Mouse (Mus musculus) layer of hippocampus, postnatal 10 days (tissue): ENCODE data around the gene Pom121l2. TPM values are rescaled to one million over a fixed set of nuclear protein-coding genes. Genes with fewer than 3 reads are reported as not detected.

Source experiments
- DNase-seq, 2 experiments: peaks; one replicate each; pipeline ENCODE4 v3.0.0; 2021; ENCODE audit warnings: low spot score in 2 of 2
- long read RNA-seq: library from polyadenylated mRNA; stranded (forward); transcript quantifications from one replicate; pipeline ENCODE4 v2.0.0, GENCODE M21; 2023
- total RNA-seq, 2 experiments: library from RNA; stranded (reverse); gene quantifications; 2 replicates each; pipeline ENCODE4 v1.2.3; 2021

The Pom121l2 gene
- under 1 TPM; 0.22 to 0.23 TPM for total RNA-seq
- long read RNA-seq, result 0 reads

- peak; percentile 28 to 46 for DNase-seq
Measured at GRCm38 (mm10) chr13:21980981-21981802, at the start of gene Pom121l2. TSS of gene Pom121l2 (plus strand) at chr13:21981194.

GRCm38 (mm10) chr13:21931740-21932139, 49.3 kb upstream of the Pom121l2 start:
- no peak for DNase-seq

GRCm38 (mm10) chr13:21933626-21934548, 47.1 kb upstream of the Pom121l2 start:
- peak in 1 of 2 experiments; percentile 26 for DNase-seq

- DNase-seq, result peak; percentile 54 to 72
Measured at GRCm38 (mm10) chr13:21934982-21935791, 45.8 kb upstream of the Pom121l2 start.

- DNase-seq, result no peak
Measured at GRCm38 (mm10) chr13:21935833-21936232, 45.2 kb upstream of the Pom121l2 start.

- peak in 1 of 2 experiments; percentile 56 for DNase-seq
Measured at GRCm38 (mm10) chr13:21936968-21937367, 44.0 kb upstream of the Pom121l2 start.

GRCm38 (mm10) chr13:21940213-21940612, 40.8 kb upstream of the Pom121l2 start:
- DNase-seq, result peak; percentile 87 to 91

GRCm38 (mm10) chr13:21940811-21941321, 40.1 kb upstream of the Pom121l2 start:
- peak; percentile 75 to 84 for DNase-seq

- no peak for DNase-seq
Measured at GRCm38 (mm10) chr13:21943644-21944043, 37.4 kb upstream of the Pom121l2 start.

GRCm38 (mm10) chr13:21944592-21944925, 36.4 kb upstream of the Pom121l2 start:
- no peak for DNase-seq

GRCm38 (mm10) chr13:21944926-21945740, 35.9 kb upstream of the Pom121l2 start, which contains the start of gene Zfp184:
TSS of gene Zfp184 (plus strand) at chr13:21945094.
- DNase-seq, result peak; percentile 86 to 91

- no peak for DNase-seq
Measured at GRCm38 (mm10) chr13:21969269-21969668, 11.7 kb upstream of the Pom121l2 start.

GRCm38 (mm10) chr13:21969816-21970215, 11.2 kb upstream of the Pom121l2 start:
- DNase-seq, result no peak

- no peak for DNase-seq
Measured at GRCm38 (mm10) chr13:21971641-21972040, 9.4 kb upstream of the Pom121l2 start.

- peak; percentile 92 to 95 for DNase-seq
Measured at GRCm38 (mm10) chr13:21974221-21974725, 6.7 kb upstream of the Pom121l2 start.

GRCm38 (mm10) chr13:21974726-21975473, 6.1 kb upstream of the Pom121l2 start:
- peak; percentile 64 to 77 for DNase-seq

GRCm38 (mm10) chr13:21981803-21982193, 804 bp downstream of the Pom121l2 start:
- no peak for DNase-seq

- DNase-seq, result no peak
Measured at GRCm38 (mm10) chr13:21984486-21984885, 3.5 kb downstream of the Pom121l2 start.

GRCm38 (mm10) chr13:21992550-21992949, 11.6 kb downstream of the Pom121l2 start:
- no peak for DNase-seq
